Mouse (Mus musculus) bone marrow macrophage, adult 2 months (primary cell): ENCODE measurements around the gene Sla2.

ENCODE experiments used
- CTCF ChIP-seq: IDR thresholded peaks from 2 replicates; pipeline ENCODE4 v1.5.1; 2012; ENCODE audit warnings: low read depth, mild to moderate bottlenecking, low read length, moderate library complexity
- POLR2A ChIP-seq: IDR thresholded peaks from 2 replicates; pipeline ENCODE4 v1.6.1; 2012; ENCODE audit warnings: mild to moderate bottlenecking, low read depth, low read length, borderline replicate concordance

- TF ChIP-seq POLR2A (no peak), CTCF (no peak)
Observed at GRCm38 (mm10) chr2:156850505-156850904, 36.5 kb downstream of the Sla2 start.
